Mouse (Mus musculus) CH12.LX (cell line): Measurements from ENCODE around the gene Gabrb3. TPM values are rescaled to one million over a fixed set of nuclear protein-coding genes. Genes with fewer than 3 reads are reported as not detected.

Experiments
- DNase-seq: peaks from one replicate; pipeline ENCODE4 v3.0.0-alpha.2; 2013; ENCODE audit errors: extremely low read depth
- H3K27ac ChIP-seq: 2 replicates; pipeline ENCODE4 v1.5.1; 2012; ENCODE audit warnings: low read depth, mild to moderate bottlenecking, control low read depth, moderate library complexity; ENCODE audit not compliant: insufficient read depth
- H3K27me3 ChIP-seq: replicated peaks from 2 replicates; pipeline ENCODE3; 2012; ENCODE audit warnings: inconsistent platforms
- H3K36me3 ChIP-seq, 2 experiments: replicated peaks in 1 of 2; 2 replicates each; pipeline versions ENCODE3 to v1.6.1; 2012; ENCODE audit warnings: inconsistent platforms in 1 of 2, low read length in 1 of 2, mild to moderate bottlenecking in 1 of 2, mixed read lengths in 1 of 2, moderate library complexity in 1 of 2; ENCODE audit not compliant: control insufficient read depth in 1 of 2, insufficient read depth in 1 of 2
- H3K4me1 ChIP-seq, 2 experiments: 2 replicates each; pipeline ENCODE4 v1.6.1; 2012; ENCODE audit warnings: inconsistent platforms in 1 of 2, moderate library complexity in 1 of 2; ENCODE audit not compliant: insufficient read depth in 2 of 2, control insufficient read depth in 1 of 2
- H3K4me2 ChIP-seq: 2 replicates; pipeline ENCODE4 v1.6.1; 2012; ENCODE audit warnings: low read depth, mild to moderate bottlenecking, control low read depth; ENCODE audit not compliant: poor library complexity, insufficient read depth, severe bottlenecking
- H3K4me3 ChIP-seq, 3 experiments: fragments of 150-350 bp in 1 of 3; sonication (generic) in 1 of 3; replicated peaks in 1 of 3; 2 replicates each; pipeline versions ENCODE3 to v1.5.1; 2011 to 2012; ENCODE audit warnings: low read depth in 2 of 3, low read length in 2 of 3, mild to moderate bottlenecking in 2 of 3, moderate library complexity in 2 of 3, control low read depth in 1 of 3, improper control_type of control experiment in 1 of 3, inconsistent platforms in 1 of 3, mixed read lengths in 1 of 3; ENCODE audit not compliant: poor library complexity in 1 of 3
- H3K79me2 ChIP-seq: replicated peaks from 2 replicates; pipeline ENCODE4 v1.6.1; 2012; ENCODE audit warnings: mild to moderate bottlenecking, moderate library complexity; ENCODE audit not compliant: control insufficient read depth, poor library complexity, insufficient read depth, severe bottlenecking; ENCODE audit errors: extremely low read depth
- H3K9ac ChIP-seq: 2 replicates; pipeline ENCODE4 v1.6.1; 2012; ENCODE audit warnings: low read depth, mild to moderate bottlenecking, control low read depth, moderate library complexity; ENCODE audit not compliant: insufficient read depth
- H3K9me3 ChIP-seq: replicated peaks from 2 replicates; pipeline ENCODE3; 2012; ENCODE audit warnings: low read length, inconsistent platforms, mixed read lengths
- CHD1 ChIP-seq: IDR thresholded peaks from 2 replicates; pipeline ENCODE4 v1.6.1; 2012; ENCODE audit warnings: low read depth, low read length, improper control_type of control experiment, inconsistent platforms
- CTCF ChIP-seq, 2 experiments: IDR thresholded peaks in 1 of 2; conservative IDR thresholded peaks in 1 of 2; 2 replicates each; pipeline ENCODE4 v1.5.1; 2011 to 2012; ENCODE audit warnings: low read depth in 2 of 2, low read length in 2 of 2, improper control_type of control experiment in 1 of 2, inconsistent platforms in 1 of 2, mild to moderate bottlenecking in 1 of 2, moderate library complexity in 1 of 2
- ELF1 ChIP-seq: IDR thresholded peaks from 2 replicates; pipeline ENCODE4 v1.6.1; 2014; ENCODE audit warnings: low read depth, mild to moderate bottlenecking, inconsistent platforms, low read length, improper control_type of control experiment
- EP300 ChIP-seq: IDR thresholded peaks from 2 replicates; pipeline ENCODE4 v1.6.1; 2011; ENCODE audit warnings: low read length, improper control_type of control experiment
- ETS1 ChIP-seq: conservative IDR thresholded peaks from 2 replicates; pipeline ENCODE4 v1.6.1; 2012; ENCODE audit warnings: low read depth, mild to moderate bottlenecking, inconsistent platforms, low read length, improper control_type of control experiment, moderate library complexity
- IRF4 ChIP-seq: IDR thresholded peaks from 2 replicates; pipeline ENCODE4 v1.6.1; 2014; ENCODE audit warnings: low read depth, mild to moderate bottlenecking, inconsistent platforms, low read length, improper control_type of control experiment
- MAFK ChIP-seq: IDR thresholded peaks from 2 replicates; pipeline ENCODE4 v1.6.1; 2011; ENCODE audit warnings: low read length, improper control_type of control experiment; ENCODE audit not compliant: insufficient replicate concordance
- MAX ChIP-seq: IDR thresholded peaks from 2 replicates; pipeline ENCODE4 v1.6.1; 2011; ENCODE audit warnings: low read length, improper control_type of control experiment
- MAZ ChIP-seq: IDR thresholded peaks from 2 replicates; pipeline ENCODE4 v1.6.1; 2012; ENCODE audit warnings: low read depth, mild to moderate bottlenecking, inconsistent platforms, low read length, improper control_type of control experiment, moderate library complexity
- MXI1 ChIP-seq: IDR thresholded peaks from 2 replicates; pipeline ENCODE4 v1.6.1; 2011; ENCODE audit warnings: mild to moderate bottlenecking, low read depth, low read length, improper control_type of control experiment
- MYC ChIP-seq: IDR thresholded peaks from 2 replicates; pipeline ENCODE4 v1.6.1; 2011; ENCODE audit warnings: low read depth, mild to moderate bottlenecking, improper control_type of control experiment, low read length
- NELFE ChIP-seq: IDR thresholded peaks from 2 replicates; pipeline ENCODE4 v1.6.1; 2011; ENCODE audit warnings: low read depth, low read length, improper control_type of control experiment
- POLR2A ChIP-seq: IDR thresholded peaks from 2 replicates; pipeline ENCODE4 v1.6.1; 2011; ENCODE audit warnings: low read depth, mild to moderate bottlenecking, improper control_type of control experiment, low read length
- POLR2AphosphoS2 ChIP-seq: IDR thresholded peaks from 2 replicates; pipeline ENCODE4 v1.6.1; 2011; ENCODE audit warnings: low read depth, low read length, improper control_type of control experiment
- RCOR1 ChIP-seq: conservative IDR thresholded peaks from 2 replicates; pipeline ENCODE4 v1.6.1; 2012; ENCODE audit warnings: low read depth, mild to moderate bottlenecking, inconsistent platforms, low read length, improper control_type of control experiment
- TBP ChIP-seq: conservative IDR thresholded peaks from 2 replicates; pipeline ENCODE4 v1.6.1; 2011; ENCODE audit warnings: low read depth, low read length, improper control_type of control experiment
- UBTF ChIP-seq: IDR thresholded peaks from 2 replicates; pipeline ENCODE4 v1.6.1; 2012; ENCODE audit warnings: low read depth, mild to moderate bottlenecking, inconsistent platforms, low read length, improper control_type of control experiment, moderate library complexity
- USF1 ChIP-seq: IDR thresholded peaks from 2 replicates; pipeline ENCODE4 v1.6.1; 2014; ENCODE audit warnings: low read depth, mild to moderate bottlenecking, inconsistent platforms, low read length, improper control_type of control experiment
- USF2 ChIP-seq: conservative IDR thresholded peaks from 2 replicates; pipeline ENCODE4 v1.6.1; 2011; ENCODE audit warnings: low read depth, low read length, improper control_type of control experiment
- ZC3H11A ChIP-seq: IDR thresholded peaks from 2 replicates; pipeline ENCODE4 v1.6.1; 2012; ENCODE audit warnings: low read depth, mild to moderate bottlenecking, inconsistent platforms, low read length, improper control_type of control experiment
- ZNF384 ChIP-seq: IDR thresholded peaks from 2 replicates; pipeline ENCODE4 v1.6.1; 2012; ENCODE audit warnings: low read depth, low read length, improper control_type of control experiment, inconsistent platforms
- dilution Hi-C: fragments of 300-500 bp; cut with MboI; formaldehyde crosslinking; loops from 2 replicates; pipeline ENCODE4 v1.14.3; 2020; ENCODE audit warnings: low sequenced_read_pairs; ENCODE audit not compliant: extremely low pct_unique_long_range_greater_than_20kb, extremely low pct_ligation_motif_present
- in situ Hi-C: fragments of 300-500 bp; cut with MboI; formaldehyde crosslinking; loops from 3 replicates; pipeline ENCODE4 v1.14.3; 2019; ENCODE audit warnings: low sequenced_read_pairs, low pct_ligation_motif_present, low pct_unique_long_range_greater_than_20kb, mixed read lengths
- polyA plus RNA-seq: library from polyadenylated mRNA; unstranded; fragments of >175 nt; gene quantifications from 2 replicates; pipeline ENCODE4 v1.2.1, GENCODE M21; 2012; ENCODE audit warnings: low read depth; ENCODE audit not compliant: insufficient read length
- total RNA-seq, 2 experiments: library from RNA; depleted of rRNA; stranded (reverse); fragments of 300-350 nt in 1 of 2; fragments of >200 nt in 1 of 2; gene quantifications; 2 replicates each; pipeline ENCODE4 v1.2.3; 2012 to 2014

The Gabrb3 gene
- total and polyA plus RNA-seq, 3 experiments: not detected

DNA sequence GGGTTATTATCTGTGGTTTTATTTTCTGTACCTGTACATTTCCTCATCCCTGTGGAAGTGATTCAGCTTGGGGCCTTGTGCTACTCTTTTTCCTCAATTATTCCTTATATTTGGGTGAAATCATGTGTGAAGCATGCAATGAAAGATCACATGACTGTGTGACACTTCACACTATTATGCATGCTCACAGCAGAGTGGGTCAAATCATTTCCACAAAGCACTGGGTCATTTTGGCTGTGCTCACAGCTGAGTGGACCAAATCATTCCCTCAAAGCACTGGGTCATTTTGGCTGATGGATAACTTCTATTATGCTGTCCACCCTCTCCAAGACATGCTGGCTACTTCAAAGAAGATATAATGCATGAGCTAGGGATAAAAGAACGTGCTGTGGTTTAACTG lies 6.6 kb upstream of the Gabrb3 start:
- Histone ChIP-seq H3K4me3 (no peak overlapping the region), H3K27me3 (no peaks in the 10 kb centered on the region), H3K36me3 (no peaks in the 10 kb centered on the region), H3K9ac (no peak overlapping the region), H3K79me2 (no peaks in the 10 kb centered on the region), H3K9me3 (peaks cover 58% of the 10 kb centered on the region), H3K27ac (no peak overlapping the region), H3K4me2 (no peak overlapping the region), H3K4me1 (no peaks in the 10 kb centered on the region)
- no peak for DNase-seq
- dilution Hi-C loops: no loop called here
- no peak for TF ChIP-seq ZNF384
- in situ Hi-C loops: no loop called here

DNA sequence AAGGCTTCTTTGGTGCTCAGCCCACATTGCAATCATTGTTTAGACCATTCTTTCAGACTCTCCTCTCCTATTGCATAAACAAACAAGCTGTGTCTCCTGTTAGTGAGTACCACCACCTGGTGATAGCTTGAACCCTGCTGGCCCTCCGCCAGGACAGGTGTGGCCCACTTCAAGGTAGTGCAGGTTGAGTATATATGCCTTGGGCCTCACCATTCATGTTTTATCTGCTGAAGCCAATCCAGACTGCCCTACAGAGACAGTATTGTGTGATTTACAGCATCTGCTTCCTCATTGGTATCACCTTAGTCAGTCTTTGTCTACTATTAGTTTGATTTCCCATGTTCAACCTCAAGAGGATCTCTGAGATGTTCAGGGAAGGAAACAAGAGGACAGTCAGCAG lies 1.6 kb downstream of the Gabrb3 start:
- no peak for TF ChIP-seq CTCF (conservative IDR thresholded peaks at IDR 0.05 in 1 of 2, IDR thresholded peaks at IDR 0.05 in 1 of 2; ENCODE audit: low read depth in 2 of 2, low read length in 2 of 2)
- no peak for TF ChIP-seq POLR2A
- TF ChIP-seq USF1: no peak
- no peak for TF ChIP-seq NELFE
- no peak for TF ChIP-seq ETS1
- TF ChIP-seq IRF4: no peak
- no peak for TF ChIP-seq USF2
- TF ChIP-seq RCOR1: no peak
- TF ChIP-seq, all 38 proteins: peak for 0
- in situ Hi-C loops (no loop called here), dilution Hi-C loops (no loop called here)
- Histone ChIP-seq H3K9me3 (peaks cover 60% of the 10 kb centered on the region), H3K9ac (no peak overlapping the region), H3K4me2 (no peak overlapping the region), H3K4me3 (no peak overlapping the region), H3K79me2 (no peaks in the 10 kb centered on the region), H3K4me1 (no peaks in the 10 kb centered on the region), H3K27me3 (no peaks in the 10 kb centered on the region), H3K27ac (no peak overlapping the region), H3K36me3 (no peaks in the 10 kb centered on the region)
- no peak for DNase-seq

DNA sequence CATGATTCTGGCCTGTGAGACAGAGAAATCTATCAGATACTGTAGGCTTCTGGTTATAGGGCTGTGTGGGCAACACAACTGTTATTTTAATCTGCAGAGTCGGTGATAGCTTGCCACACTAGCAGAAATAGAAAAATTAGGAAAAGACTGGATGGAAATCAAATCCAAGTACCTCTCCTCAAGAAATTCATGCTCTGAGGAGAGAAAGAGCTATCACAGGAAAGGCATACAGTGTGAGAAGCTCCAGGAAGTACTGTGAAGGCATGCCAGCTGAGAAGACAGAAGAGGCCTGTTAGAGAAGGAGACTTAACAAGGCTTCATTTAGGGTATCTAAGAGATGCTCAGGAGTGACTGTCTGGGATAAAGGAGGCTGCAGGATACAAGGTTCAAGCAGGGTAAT lies 3.2 kb downstream of the Gabrb3 start:
- no peak for DNase-seq
- Histone ChIP-seq H3K9me3 (peaks cover 53% of the 10 kb centered on the region), H3K4me3 (no peak overlapping the region), H3K27me3 (no peaks in the 10 kb centered on the region), H3K36me3 (no peaks in the 10 kb centered on the region), H3K4me1 (no peaks in the 10 kb centered on the region), H3K27ac (no peak overlapping the region), H3K9ac (no peak overlapping the region), H3K79me2 (no peaks in the 10 kb centered on the region), H3K4me2 (no peak overlapping the region)
- dilution Hi-C loops: no loop called here
- TF ChIP-seq ZC3H11A: no peak
- no peak for TF ChIP-seq MAX
- no peak for TF ChIP-seq TBP
- no peak for TF ChIP-seq MYC
- TF ChIP-seq CHD1: no peak
- TF ChIP-seq USF1: no peak
- no peak for TF ChIP-seq ELF1
- no peak for TF ChIP-seq MXI1
- no peak for TF ChIP-seq IRF4
- no peak for TF ChIP-seq ZNF384
- no peak for TF ChIP-seq RCOR1
- no peak for TF ChIP-seq POLR2AphosphoS2
- TF ChIP-seq EP300: no peak
- TF ChIP-seq UBTF: no peak
- TF ChIP-seq MAZ: no peak
- no peak for TF ChIP-seq CTCF (conservative IDR thresholded peaks at IDR 0.05 in 1 of 2, IDR thresholded peaks at IDR 0.05 in 1 of 2; ENCODE audit: low read depth in 2 of 2, low read length in 2 of 2)
- no peak for TF ChIP-seq MAFK
- in situ Hi-C loops: no loop called here
